Mouse (Mus musculus) heart, adult 2 months (tissue): ENCODE measurements around the gene Nrxn2. TPM values are rescaled to one million over a fixed set of nuclear protein-coding genes. Genes with fewer than 3 reads are reported as not detected.

ENCODE experiments used
- DNase-seq, 2 experiments: peaks; one replicate each; pipeline ENCODE4 v3.0.0; 2021
- H3K27ac ChIP-seq: fragments of 200-600 bp; 2 replicates; pipeline ENCODE4 v1.8.1; 2022
- H3K27me3 ChIP-seq: fragments of 200-500 bp; 2 replicates; pipeline ENCODE4 v1.6.1; 2012; ENCODE audit warnings: mild to moderate bottlenecking, low read length, inconsistent platforms, mixed read lengths; ENCODE audit not compliant: control insufficient read depth, insufficient read depth
- H3K36me3 ChIP-seq: fragments of 200-500 bp; 2 replicates; pipeline ENCODE4 v1.6.1; 2012; ENCODE audit warnings: low read length, inconsistent platforms; ENCODE audit not compliant: control insufficient read depth, insufficient read depth
- H3K4me1 ChIP-seq: fragments of 200-500 bp; 2 replicates; pipeline ENCODE4 v1.6.1; 2011; ENCODE audit warnings: low read length; ENCODE audit not compliant: control insufficient read depth, insufficient read depth
- H3K4me3 ChIP-seq: fragments of 200-600 bp; 2 replicates; pipeline ENCODE4 v1.8.1; 2022
- H3K79me2 ChIP-seq: fragments of 200-500 bp; replicated peaks from 2 replicates; pipeline ENCODE4 v1.6.1; 2012; ENCODE audit warnings: mild to moderate bottlenecking, inconsistent platforms, low read length, moderate library complexity, mixed read lengths; ENCODE audit not compliant: control insufficient read depth, insufficient read depth
- H3K9ac ChIP-seq: fragments of 200-500 bp; 2 replicates; pipeline ENCODE4 v1.6.1; 2012; ENCODE audit warnings: low read depth, mild to moderate bottlenecking, control low read depth, inconsistent platforms, low read length, mixed read lengths
- CTCF ChIP-seq: fragments of 200-600 bp; IDR thresholded peaks from 2 replicates; pipeline ENCODE4 v1.8.1; 2022; ENCODE audit warnings: antibody characterized with exemption, mild to moderate bottlenecking, moderate library complexity
- EP300 ChIP-seq: fragments of 200-500 bp; IDR thresholded peaks from 2 replicates; pipeline ENCODE4 v1.6.1; 2011; ENCODE audit warnings: low read depth, low read length, control low read depth; ENCODE audit not compliant: insufficient read depth
- POLR2A ChIP-seq: fragments of 200-500 bp; IDR thresholded peaks from 2 replicates; pipeline ENCODE4 v1.6.1; 2011; ENCODE audit warnings: mild to moderate bottlenecking, low read depth, low read length, control low read depth; ENCODE audit not compliant: insufficient read depth
- WGBS: fragments of 180-500 bp; shearing (Covaris S2); methylation state at CpG from one replicate; pipeline ENCODE4 v1.1.7; 2018; 5-methylcytosine and 5-hydroxymethylcytosine counted together
- intact Hi-C: fragments of 180-260 bp; cut with DNase I; formaldehyde crosslinking; loops from one replicate; pipeline ENCODE4 v1.15.1; 2025
- polyA plus RNA-seq: library from polyadenylated mRNA; depleted of rRNA; stranded (reverse); fragments of >200 nt; gene quantifications from 2 replicates; pipeline ENCODE4 v1.2.3, GENCODE M21; 2012
- total RNA-seq, 2 experiments: library from RNA; stranded (reverse); gene quantifications; 2 replicates each; pipeline ENCODE4 v1.2.3; 2021

The Nrxn2 gene
- total and polyA plus RNA-seq, 3 experiments = 3.4 to 5.2 (median 4.5) TPM

DNA sequence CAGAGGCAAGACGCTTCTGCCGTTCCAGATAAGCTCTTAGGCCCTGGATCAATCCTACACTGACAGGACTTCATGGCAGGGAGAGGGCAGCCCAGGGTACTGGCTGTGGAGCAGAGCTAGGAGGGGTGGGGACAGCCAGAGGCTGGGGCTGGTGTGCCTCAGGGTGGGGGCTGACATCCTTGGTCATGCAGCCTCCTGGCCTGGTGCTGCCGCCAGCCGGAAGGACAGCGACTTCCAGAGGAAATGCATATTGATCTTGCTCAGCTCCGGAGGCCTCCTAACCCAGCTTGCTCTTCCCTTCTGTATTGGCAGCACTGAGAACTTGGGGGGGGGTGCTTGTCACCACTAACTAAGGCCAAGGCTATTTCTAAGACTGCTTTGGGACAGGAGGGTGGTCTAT lies 3.1 kb upstream of the Nrxn2 start:
- Histone ChIP-seq H3K4me3 (no peak overlapping the region), H3K27me3 (peaks cover 2% of the 10 kb centered on the region), H3K36me3 (no peaks in the 10 kb centered on the region), H3K9ac (no peak overlapping the region), H3K27ac (no peak overlapping the region), H3K4me1 (no peaks in the 10 kb centered on the region; the same call in 1 of the 2 replicates), H3K79me2 (no peaks in the 10 kb centered on the region)
- 21% methylated on average over 6 of the region's 6 CpGs for WGBS
- TF ChIP-seq POLR2A = no peak
- no peak for TF ChIP-seq CTCF
- TF ChIP-seq EP300 = no peak
- intact Hi-C loops = no loop called here
- no peak for DNase-seq

DNA sequence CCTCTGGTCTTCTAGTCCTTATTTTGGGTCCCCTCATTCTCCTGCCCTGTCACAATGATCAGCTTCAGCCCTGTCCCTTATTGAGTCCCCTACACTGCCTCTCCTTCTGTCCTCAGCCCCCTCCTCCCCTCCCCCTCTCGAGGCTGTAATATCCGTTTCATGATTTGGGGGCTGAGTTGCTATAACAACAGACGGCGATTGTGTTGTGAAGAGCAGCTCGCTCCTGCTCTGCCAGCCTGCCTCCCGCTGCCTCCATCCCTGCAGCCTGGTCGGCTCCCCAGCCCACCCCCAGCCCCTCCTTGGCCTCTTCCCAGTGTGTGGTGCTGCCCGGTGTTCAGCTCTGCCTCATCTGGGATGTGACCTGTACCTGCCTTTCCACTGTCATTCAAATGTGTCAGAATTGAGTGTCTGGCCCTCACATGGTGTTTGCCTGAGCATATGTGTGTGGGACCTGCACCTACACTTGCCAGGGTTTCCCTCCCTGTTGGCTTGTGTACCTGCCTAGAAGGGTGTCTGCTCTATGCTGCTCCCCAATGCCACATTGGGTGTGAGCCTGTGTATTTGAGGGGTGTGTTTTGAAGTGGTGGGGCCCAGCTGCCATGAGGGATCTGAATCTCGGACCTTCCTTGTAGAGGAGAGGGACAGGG lies 2.3 kb upstream of the Nrxn2 start:
- no peak overlapping the region for H3K9ac ChIP-seq
- H3K4me3 ChIP-seq = no peak overlapping the region
- 35% methylated on average over 9 of the region's 9 CpGs for WGBS
- peaks cover 2% of the 10 kb centered on the region for H3K27me3 ChIP-seq
- TF ChIP-seq POLR2A (no peak), EP300 (no peak), CTCF (no peak)
- no peaks in the 10 kb centered on the region for H3K36me3 ChIP-seq
- H3K79me2 ChIP-seq = no peaks in the 10 kb centered on the region
- intact Hi-C loops = no loop called here
- no peak for DNase-seq
- H3K4me1 ChIP-seq = no peaks in the 10 kb centered on the region; the same call in 1 of the 2 replicates
- H3K27ac ChIP-seq = no peak overlapping the region

DNA sequence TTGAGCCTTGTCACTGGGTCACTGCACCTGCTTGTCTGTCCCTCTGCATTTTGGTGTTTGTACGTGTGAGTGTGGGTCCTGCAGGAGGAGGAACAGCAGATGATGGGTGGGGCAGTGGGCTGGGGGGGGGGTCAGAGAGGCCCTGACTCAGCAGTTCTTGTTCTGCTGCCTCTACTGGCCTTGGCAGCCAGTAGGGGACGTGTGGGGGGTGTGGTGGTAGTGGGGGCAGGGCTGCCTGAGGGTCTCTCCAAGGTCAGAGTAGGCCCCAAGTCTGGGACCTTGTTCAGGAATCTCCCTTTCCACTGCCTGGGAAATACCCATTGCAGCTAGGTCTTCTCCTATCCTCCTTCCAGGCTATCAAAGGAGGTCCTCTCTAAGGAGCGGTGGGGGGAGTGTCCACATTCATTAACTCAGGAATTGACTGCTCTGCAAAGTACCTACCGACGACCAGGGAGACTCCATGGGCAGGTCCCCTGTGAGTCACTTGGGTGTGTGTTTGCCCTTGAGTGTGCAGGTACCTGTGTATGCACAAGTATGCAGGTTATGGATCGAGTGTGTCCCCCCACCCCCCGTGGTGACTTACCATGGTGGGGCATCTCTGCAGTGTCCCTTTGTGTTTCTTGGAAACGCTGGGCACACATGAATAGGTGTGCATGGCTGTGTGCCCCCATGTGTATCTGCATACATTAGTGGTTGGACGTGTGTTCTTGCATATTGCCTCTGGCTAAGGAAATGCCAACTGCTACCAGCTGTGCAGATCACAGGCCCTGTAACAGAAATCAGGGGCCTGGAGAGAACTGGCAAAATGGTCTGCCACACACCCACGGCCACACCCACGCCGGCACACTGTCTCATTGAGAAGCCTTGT lies 1.4 kb upstream of the Nrxn2 start:
- H3K79me2 ChIP-seq = no peaks in the 10 kb centered on the region
- no peaks in the 10 kb centered on the region; the same call in 1 of the 2 replicates for H3K4me1 ChIP-seq
- TF ChIP-seq EP300 = no peak
- TF ChIP-seq POLR2A = no peak
- TF ChIP-seq CTCF = no peak
- no peak overlapping the region for H3K27ac ChIP-seq
- WGBS = 74% methylated on average over 12 of the region's 12 CpGs
- H3K4me3 ChIP-seq = no peak overlapping the region
- no peaks in the 10 kb centered on the region for H3K36me3 ChIP-seq
- peaks cover 2% of the 10 kb centered on the region for H3K27me3 ChIP-seq
- no peak for DNase-seq
- intact Hi-C loops = no loop called here
- H3K9ac ChIP-seq = no peak overlapping the region

DNA sequence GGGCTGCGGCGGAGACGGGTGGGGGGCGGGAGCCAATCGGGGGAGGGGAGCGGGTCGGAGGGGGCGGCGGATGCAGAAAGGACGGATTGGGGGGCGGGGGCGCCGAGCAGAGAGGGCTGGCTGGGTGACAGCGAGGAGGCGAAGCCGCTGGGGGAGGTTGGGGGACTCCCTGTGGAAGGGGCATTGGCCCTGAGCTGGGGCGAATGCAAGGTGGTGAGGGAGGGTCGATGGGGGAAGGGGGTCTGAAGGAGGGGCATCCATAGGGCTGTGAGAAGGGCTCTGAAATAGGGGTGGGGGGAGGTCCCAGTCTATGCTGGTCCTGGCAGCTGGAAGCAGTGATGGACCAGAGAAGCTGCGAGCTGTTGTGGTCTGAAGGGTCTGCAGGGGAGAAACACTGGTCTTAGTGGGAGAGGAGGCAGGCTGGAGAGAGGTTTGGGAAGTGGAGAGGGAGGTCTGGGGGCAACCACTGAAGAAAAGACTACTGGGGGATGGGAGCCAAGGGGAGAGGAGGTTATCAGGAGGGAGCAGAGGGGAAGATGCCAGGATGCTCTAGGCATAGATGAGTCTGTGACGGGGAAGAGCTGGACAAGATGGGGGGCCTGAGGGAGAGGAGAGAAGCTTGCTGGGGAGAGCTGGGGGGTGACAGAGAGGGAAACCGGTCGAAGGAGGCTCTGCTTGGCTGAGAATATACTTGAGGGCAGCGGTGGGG lies 607 bp downstream of the Nrxn2 start:
- 11% methylated on average over 23 of the region's 23 CpGs for WGBS
- H3K4me1 ChIP-seq = no peaks in the 10 kb centered on the region
- TF ChIP-seq CTCF = no peak
- no peak for TF ChIP-seq EP300
- TF ChIP-seq POLR2A = no peak
- DNase-seq = no peak
- no peaks in the 10 kb centered on the region for H3K36me3 ChIP-seq
- H3K79me2 ChIP-seq = no peaks in the 10 kb centered on the region
- intact Hi-C loops = loop anchor here (1.0 kb wide), 1 partner anchor 33 kb away; no protein-coding TSS in a partner anchor
- no peak overlapping the region for H3K4me3 ChIP-seq
- no peak overlapping the region for H3K27ac ChIP-seq
- H3K27me3 ChIP-seq = peaks cover 2% of the 10 kb centered on the region
- no peak overlapping the region for H3K9ac ChIP-seq

DNA sequence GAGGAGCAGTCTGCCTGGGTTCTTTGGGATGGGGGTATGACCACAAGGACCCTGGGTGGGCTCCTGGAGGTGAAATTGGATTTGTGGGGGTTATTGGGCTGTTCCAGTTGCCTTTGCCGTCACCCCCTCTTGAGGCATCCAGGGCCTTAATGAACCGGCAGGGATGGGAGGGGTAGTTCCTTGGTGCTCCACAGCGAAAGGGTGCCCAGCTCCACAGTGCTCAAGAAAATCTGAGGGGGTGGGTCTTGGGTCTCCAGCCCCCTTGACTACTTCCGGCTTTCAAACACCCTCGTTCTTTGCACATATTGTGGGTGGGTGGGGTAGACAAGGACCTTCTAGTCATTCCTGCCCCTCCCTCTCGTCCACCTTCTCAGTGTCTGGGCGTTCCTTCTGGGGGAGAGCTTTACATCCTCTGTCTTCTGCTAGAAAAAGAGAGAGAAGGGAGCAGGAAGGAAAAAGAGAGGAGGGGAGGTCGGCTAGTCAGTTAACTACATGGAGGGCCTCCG lies 1.3 kb downstream of the Nrxn2 start:
- no peak overlapping the region for H3K4me3 ChIP-seq
- no peak overlapping the region for H3K9ac ChIP-seq
- peaks cover 2% of the 10 kb centered on the region for H3K27me3 ChIP-seq
- 51% methylated on average over 9 of the region's 9 CpGs for WGBS
- TF ChIP-seq POLR2A = no peak
- no peak for TF ChIP-seq EP300
- TF ChIP-seq CTCF = no peak
- no peak for DNase-seq
- H3K79me2 ChIP-seq = no peaks in the 10 kb centered on the region
- H3K36me3 ChIP-seq = no peaks in the 10 kb centered on the region
- intact Hi-C loops = no loop called here
- H3K4me1 ChIP-seq = no peaks in the 10 kb centered on the region
- no peak overlapping the region for H3K27ac ChIP-seq
